Mouse (Mus musculus) lung, postnatal 0 days (tissue): ENCODE measurements at regions not wholly inside any gene's neighbourhood (a gene's known extent, or its start where the extent isn't known, plus 50 kb on each side); places are given as distances from the start of the nearest gene placed in this dataset.

ENCODE experiments used
- CTCF ChIP-seq: IDR thresholded peaks from 2 replicates; pipeline ENCODE4 v1.5.1; 2016; ENCODE audit warnings: antibody characterized with exemption, mild to moderate bottlenecking
- EP300 ChIP-seq: IDR thresholded peaks from 2 replicates; pipeline ENCODE4 v1.6.1; 2016; ENCODE audit warnings: antibody characterized with exemption, mild to moderate bottlenecking, control low read depth

- TF ChIP-seq EP300 (no peak), CTCF (no peak)
Measured at GRCm38 (mm10) chr10:66879071-66879470, 216.9 kb upstream of the Jmjd1c start.
